Mouse (Mus musculus) cerebellum, adult (tissue): ENCODE data around the gene Cryab.
A peak's percentile ranks its signal among the peaks of the same experiment; 100 is the strongest.

ENCODE experiments used
- ATAC-seq: cut with Nextera tagmentation; 2 replicates; pipeline ENCODE4 v1.9.2; 2017; ENCODE audit warnings: mild to moderate bottlenecking, moderate library complexity, mixed read lengths; ENCODE audit not compliant: insufficient number of reproducible peaks, low FRiP score, low TSS enrichment

Cryab gene

DNA sequence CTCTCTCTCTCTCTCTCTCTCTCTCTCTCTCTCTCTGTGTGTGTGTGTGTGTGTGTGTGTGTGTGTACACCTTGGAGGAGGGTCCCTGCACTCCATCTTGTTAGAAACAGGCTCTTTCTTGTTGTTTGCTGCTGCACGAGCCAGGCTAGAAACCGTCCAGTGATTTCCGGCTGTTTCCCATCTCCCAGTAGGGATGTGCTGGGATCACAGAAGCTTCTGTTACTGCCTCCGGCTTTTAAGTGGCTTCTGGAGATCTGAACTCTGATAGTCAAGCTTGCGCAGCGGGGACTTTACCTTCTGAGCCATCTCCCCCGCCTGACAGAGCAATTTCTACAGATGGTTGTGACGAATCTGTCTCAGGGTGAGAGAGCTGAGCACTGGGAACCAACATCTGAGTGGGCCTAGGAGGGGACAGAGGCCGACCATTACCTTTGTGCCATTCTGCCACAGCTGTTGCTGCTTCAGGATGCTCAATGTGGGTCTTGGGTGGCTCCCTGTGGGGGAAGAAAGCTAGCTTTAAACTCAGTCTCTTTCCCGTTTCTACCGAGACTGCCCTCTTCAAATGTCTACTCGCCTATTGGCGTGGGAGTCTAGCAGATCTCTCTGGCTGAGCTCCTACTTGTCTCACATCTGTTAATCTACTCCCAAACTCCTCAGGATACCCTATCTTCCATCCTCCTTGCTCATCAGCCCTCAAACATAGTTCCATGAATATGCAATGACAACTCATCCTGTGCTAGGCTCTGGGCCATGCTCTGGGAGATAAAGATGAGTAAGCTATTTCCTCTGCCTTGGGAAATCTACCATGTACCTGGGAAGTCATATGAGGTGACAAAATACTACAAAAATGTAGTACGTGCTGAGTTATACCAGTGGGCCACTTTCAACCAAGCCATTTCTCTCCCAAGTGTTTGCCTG is 10.0 kb upstream of the Cryab start:
- no peak for ATAC-seq

DNA sequence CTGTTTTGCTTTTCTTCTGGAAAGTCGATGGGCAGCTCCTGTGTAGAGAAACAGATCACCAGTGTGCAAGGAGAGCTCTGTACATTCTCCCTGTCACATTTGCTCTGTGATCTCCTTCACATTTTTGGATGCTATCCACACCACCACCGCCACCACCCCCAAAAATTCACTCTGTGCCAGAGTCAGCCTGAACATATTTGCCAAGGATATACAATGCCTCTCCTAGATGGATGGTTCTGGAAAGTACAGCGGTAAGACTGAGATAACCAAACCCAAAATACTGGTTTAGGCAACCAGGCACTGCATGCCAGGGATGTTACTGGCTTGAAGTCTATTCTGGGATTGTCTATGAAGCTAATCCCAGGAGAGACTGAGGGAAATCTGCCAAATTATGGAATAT is 8.9 kb upstream of the Cryab start:
- no peak for ATAC-seq

DNA sequence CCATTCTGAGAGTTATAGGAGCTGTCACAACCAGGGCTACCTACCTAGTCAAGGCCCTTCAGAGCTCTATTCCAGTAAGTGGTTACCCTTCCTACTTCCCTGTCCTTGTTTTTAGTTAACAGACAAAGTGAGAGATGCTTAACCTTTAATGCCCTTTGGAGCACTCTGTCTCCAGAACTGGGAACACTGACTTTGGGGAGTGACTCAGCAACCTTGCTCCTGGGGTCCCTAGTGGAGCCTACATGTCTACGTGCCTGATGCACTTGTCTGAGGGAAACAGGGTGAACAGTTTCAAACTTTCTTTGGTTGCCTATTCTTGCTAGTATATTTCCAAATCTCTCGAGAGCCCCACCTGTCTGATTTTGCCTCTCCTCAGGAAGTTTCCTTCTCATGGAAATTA is 8.4 kb upstream of the Cryab start:
- no peak for ATAC-seq

DNA sequence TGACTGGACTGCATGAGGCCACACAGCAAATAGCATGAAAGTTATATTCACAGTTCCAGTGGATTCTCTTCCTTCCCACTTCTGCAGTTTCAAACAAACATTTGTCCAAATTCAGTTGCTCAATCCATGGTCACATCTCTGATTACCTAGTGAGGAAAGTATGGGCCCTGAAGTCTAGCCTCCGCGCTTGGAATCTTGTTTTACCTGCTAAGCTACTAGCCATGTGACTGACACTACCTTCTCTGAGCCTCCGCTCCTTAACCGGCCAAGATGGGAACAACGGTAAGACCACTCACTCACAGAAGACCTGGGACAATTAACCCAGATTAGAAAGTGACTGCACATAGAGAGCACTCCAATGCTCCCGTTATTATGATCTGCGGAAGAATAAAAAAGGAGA is 5.3 kb upstream of the Cryab start:
- no peak for ATAC-seq

DNA sequence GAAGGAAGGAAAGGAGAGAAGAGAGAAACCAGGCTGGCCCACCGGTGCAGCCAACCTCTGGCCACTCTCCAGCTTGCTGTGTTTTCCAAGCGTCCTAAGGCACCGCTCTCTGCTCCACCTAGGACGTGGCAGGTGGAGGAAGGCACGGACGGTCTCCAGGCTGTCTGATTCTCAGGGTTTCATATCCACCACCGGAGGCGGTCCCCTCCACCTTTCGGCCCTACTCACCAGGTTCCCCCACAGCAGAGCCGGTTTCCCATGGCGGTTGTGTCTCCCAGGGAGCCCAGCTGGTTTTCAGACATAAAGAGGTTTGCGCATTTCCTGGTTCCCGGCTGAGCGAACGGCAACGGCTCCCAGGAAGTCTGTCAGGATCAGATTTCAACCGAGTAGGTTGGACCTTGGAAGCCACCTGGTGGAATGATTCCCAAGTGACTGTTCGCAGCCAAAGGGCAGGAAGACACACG is 4.9 kb upstream of the Cryab start, which contains the start of gene 2310030G06Rik:
Gene 2310030G06Rik, minus strand, starts transcription at position 323 of the 464 bp plus-strand sequence.
- peak; percentile 49; the same call in 1 of the 2 replicates for ATAC-seq

DNA sequence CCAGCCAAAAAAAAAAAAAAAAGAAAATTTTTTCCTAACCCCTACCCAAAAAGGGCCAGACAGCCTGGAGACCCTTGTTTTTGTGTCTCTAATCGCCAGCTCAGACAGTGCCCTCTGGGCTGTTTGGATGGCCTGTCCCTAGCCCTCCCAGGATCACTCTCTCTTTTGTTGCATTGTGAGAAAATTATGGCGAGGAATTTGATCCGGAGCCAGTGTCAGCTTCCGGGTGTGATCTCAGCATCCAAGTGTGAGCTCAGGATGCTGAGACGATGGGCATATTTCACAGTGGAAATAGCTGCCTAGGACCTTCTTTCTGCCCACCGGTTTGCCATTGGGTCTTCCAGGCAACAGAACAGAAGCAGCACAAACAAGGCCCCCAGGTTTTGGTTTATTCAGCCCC is 419 bp upstream of the Cryab start:
- no peak for ATAC-seq

DNA sequence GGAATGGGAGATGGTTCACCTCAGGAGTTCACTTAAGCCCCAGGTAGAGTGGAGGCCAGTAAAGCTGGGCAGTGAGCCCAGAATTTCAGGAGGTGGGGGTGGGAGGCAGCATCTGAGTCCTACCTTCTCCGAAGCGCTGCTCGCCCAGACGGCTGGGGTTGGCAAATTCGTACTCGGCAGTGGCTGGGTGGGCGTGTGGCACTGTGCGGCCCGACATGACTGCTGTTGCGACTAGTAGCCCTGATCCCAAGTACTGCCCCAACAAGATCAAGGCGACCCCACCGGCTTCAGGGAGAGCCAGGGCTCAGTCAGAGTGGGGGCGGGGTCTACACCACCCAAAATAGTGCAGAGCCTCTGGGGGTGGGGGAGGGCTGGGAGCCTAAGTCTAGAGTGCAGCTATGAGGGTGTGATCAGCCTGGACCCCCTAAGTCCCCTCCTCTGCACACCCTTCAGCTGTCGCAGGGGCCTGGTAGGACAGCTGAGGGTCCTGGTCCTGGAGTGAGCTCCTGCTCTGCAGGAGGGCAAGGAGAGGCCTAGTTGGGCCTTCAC is 1.0 kb downstream of the Cryab start, which contains the start of gene Hspb2:
Gene Hspb2, minus strand, starts transcription at position 301 of the 549 bp plus-strand sequence.
- ATAC-seq, result 0 out of 2 replicates have a peak, but pooled peaks have one; percentile 23

DNA sequence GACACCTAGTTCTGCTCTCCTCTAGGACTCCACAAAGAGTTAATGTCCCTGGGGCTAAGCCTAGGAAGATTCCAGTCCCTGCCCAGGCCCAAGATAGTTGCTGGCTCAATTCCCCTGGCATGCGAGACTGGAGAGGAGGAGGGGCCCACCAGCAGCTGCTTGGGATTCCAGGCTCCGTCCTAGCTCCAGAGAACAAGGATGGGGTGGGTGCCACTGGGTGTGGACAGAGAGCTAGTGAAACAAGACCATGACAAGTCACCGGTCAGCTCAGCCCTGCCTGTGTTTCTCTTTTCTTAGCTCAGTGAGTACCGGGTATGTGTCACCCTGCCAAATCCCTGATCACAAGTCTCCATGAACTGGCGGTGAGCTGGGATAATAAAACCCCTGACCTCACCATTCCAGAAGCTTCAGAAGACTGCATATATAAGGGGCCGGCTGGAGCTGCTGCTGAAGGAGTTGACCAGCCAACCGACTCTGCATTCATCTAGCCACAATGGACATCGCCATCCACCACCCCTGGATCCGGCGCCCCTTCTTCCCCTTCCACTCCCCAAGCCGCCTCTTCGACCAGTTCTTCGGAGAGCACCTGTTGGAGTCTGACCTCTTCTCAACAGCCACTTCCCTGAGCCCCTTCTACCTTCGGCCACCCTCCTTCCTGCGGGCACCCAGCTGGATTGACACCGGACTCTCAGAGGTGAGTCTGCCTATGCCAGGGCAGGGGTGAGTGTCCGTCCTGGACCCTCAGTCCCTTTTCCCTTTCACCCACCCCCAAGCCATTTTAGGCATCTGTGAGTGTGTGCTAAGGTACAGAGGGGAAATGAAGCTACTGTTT is 1.9 kb downstream of the Cryab start:
- ATAC-seq, result peak; percentile 54; the same call in 1 of the 2 replicates

DNA sequence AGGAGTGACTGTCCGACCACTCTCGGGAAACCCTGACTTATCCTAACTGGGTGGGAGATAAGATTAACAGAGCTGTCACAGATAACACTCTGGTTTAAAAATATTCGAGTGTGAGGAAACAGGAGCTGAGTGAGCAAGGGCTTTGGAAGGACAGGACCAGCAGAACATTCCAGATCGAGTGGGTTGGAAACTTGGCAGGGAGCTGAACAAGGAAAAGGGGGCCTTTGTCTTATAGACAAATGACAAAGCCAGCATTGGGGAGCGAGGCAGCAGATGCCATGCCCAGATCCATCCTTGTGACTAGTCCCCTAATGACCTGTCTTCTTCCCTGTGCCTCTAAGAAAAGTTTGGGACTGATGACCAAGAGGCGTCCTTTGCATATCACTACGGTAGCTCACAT is 2.8 kb downstream of the Cryab start:
- no peak for ATAC-seq

DNA sequence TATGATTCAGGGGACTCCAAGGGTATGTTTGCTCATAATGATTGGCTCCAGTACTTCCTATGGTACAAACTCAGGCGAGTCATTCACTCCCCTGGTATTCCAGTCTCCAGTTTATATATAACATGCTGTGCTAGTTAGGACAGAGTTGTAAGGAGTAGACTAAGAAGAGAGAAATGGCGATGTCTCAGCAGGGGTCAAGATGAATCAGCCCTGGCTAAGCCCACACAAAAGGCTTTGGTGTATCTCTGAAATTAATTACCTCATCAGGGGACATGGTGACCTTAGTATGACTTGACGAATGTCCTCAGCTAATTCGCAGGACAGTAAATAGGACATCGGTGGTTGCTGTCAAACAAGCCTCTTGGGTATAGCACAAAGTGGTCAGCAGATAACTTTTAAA is 5.6 kb downstream of the Cryab start:
- no peak for ATAC-seq

DNA sequence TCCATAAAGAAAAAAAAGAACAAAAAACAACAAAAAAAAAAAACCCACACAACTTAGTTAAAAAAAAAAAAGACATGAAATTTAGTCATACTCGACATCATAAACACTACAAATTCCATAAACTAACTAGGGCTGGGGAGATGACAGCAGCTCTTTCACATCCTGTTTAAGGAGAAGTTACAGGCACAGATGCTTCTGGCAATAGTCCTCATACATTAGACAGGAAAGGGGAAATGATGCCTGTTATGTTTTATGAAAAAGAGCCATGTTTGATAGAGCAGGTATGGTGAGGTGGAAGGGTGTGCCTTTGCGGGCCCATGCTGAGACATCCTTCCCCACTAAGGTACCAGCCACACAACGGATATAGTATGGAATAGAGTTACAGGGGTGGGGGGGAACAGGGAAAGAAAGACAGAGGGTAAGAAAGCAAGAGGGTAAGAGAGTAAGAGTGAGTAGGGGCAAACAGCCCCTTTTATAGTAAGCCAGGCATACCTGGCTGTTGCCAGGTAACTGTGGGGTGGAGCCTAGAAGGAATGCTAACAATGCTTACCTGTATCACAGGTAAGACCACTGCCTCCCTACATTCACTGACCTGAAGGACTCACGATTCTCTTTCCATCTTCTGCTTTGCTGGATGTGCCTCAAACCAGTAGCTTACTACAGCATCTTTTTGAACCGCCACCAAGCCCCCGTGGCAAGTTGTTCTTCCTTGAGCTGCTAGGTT is 10.6 kb downstream of the Cryab start:
- no peak for ATAC-seq

DNA sequence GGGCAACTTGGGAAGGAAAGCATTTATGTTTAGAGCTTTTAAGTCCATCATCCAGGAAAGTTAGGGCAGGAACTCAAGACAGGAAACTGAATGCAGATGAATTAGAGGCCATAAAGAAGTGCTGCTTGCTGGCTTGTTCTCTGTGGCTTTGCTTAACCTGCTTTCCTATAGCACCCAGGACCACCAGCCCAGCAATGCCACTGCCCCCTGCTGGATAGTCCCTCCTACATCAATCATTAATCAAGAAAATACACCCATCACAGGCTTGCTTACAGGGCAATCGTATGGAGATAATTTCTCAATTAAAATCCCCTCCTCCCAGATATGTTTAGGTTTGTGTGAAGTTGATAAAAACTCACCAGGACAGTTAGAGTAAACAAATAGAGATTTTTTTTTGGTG is 12.2 kb downstream of the Cryab start:
- ATAC-seq, result no peak

DNA sequence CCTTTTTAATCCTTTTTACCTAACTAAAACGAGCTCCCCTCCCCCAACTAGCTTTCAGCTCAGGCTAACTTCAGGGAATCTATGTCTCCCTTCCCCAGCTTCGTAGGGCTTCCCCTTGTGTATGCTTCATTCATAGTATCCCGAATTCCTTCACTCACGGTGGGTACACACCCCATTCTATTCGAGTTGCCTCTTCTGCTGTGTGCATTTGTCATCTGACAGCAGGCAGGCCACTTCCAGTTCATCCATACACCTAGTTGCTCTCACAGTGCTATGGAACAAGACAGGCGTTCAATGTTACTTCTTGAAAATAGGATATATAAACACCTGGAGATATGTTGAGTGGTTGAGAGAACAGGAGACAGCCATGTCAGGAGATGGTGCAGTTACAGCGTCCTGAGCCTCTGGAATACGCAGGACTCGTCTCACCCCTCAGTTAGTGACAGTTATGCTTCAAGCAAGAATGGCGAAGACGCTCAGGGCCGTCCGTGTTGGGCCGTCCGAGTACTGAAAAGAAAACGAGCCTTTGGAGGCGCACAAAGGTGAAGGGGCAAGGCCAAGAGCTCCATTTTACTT is 16.5 kb downstream of the Cryab start:
- ATAC-seq, result 0 out of 2 replicates have a peak, but pooled peaks have one; percentile 21

DNA sequence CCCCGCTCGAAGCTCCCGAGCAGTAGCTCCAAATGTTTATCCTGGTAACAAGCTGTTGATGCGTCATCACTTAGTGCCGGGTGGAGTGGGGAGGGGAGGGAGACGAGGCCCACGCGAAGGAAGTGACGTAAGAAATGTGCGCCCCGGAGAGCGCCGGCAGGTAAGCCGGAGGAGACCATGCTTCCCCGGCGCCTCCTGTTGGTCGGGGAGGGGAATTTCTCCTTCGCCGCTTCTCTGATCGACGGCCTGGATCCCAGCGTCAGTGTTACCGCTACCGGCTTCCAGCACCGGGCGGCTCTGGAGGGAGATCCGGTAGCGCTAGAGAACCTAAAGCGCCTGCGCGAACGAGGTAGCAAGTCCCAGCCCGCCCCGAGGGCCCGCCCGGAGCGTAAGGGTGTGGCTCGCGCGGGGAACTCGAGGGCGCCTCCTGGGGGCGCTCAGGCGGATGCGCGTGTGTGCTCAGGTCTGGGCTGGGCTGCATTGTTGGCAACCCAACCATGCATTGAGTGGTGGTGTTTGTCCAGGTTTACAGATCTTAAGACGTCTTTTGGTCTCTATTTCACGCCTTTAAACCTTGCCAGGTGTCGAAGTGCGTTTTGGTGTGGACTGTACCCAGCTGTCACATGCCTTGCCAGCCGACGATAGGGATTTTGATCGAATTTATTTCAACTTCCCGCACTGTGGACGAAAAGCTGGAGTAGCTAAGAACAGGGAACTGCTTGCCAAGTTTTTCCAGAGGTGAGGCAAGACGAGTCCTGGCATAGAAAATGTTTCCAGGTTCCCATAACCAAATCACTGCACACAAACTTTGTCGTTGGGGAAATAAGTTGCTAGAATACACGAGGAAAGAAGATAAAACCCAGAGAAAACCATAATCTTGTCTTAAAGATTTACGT is 17.2 kb downstream of the Cryab start, which contains the start of gene Fdxacb1:
Gene Fdxacb1, plus strand, starts transcription at position 130 of the 896 bp plus-strand sequence.
- peak; percentile 90 for ATAC-seq

DNA sequence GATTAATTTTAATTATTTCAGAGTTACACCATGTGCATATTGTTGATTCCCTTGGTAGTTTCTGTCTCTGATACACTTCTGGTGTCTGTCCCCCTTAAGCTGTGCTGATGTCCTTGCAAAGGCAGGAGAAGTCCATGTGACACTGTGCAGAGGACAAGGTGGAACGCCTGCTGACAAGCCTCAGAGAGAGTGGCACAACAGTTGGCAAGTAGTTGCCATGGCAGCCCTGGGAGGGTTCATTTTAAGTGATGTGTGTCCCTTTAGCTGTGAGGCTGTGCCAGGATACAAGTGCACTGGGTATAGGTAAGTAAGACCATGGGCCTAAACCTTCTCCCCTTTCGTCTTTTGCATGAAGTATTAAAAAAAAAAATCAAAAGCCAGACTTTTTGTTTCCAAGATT is 18.9 kb downstream of the Cryab start:
- no peak for ATAC-seq

DNA sequence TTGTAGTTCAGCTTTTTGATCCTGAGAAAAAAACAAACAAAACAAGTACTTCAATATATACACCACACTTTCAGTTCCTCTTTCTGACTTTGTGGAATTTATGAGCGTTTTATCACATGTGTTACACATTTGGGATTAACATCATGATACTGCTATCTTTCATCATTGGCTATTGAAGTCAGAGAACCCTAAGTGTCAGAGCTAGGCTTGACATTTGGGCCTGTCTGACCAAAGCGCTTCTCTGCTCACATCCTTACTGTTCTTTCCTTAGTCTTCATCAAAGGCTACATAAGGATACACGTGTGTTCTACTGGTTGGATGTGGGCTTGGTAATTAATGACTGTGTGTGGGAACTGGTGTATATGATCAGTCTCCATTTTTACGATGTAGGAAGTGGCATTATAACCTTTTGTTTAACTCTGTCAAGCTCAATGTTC is 22.9 kb downstream of the Cryab start:
- no peak for ATAC-seq

DNA sequence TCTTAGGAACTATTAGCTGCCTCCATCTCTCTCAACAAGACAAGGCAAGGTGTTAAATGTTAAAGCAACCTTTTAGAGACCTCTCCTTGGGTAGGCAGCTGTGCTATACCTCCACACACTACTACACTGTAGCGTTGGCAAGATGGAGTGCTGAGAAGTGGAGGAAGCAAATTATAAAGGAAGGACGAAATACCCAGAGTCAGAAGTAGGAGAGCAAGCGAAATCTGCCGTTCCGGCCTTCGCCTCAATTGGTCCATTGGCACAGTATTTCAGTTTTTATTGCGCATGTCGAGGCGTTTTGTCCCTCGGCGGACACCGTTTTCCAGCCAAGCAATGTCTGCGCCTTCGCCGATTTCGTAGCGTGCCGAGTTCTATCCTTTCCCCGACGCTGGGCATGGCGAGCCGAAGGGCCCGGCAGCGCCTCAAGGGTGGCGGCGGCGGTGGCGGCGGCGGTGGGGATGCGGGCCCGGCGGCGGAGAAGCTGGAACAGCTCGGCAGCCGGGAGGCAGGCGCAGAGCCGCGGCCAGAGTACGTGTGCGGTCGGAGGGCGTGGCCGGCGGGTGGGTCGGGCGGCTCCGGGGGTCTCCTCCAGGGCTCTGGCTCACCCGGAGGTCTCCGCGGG is 24.0 kb downstream of the Cryab start, which contains the start of the genes Alg9 and 1110032A03Rik:
Gene Alg9, plus strand, starts transcription at position 29 of the 622 bp plus-strand sequence.
Gene 1110032A03Rik, minus strand, starts transcription at position 530 of the 622 bp plus-strand sequence.
- ATAC-seq, result peak; percentile 66; the same call in 1 of the 2 replicates

DNA sequence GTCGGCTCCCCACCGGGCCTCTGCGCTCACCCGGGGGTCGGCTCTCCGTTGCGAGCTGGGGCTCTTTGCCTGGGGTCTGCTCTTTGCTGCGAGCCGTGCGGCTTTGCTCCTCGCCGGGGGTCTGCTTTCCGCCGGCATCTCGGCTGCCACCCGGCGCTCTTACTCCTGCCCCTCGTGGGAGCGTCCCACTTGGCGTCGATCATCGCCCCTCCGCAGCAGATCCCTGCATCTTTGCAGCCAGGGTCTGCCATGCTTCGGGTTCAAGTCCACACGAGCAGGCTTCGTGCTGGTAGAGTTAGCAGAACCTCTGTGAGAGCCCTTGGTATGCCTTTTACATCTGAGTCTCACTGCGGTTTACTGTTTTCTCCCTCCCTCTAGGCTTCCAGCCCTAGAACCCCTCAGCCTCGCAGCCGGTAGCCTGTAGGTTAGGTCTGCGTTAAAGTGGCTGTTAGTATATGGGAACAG is 24.6 kb downstream of the Cryab start:
- no peak; the same call in 1 of the 2 replicates for ATAC-seq
